ENCODE assay signal across 26 mouse cellular contexts in the genomic region with DNA sequence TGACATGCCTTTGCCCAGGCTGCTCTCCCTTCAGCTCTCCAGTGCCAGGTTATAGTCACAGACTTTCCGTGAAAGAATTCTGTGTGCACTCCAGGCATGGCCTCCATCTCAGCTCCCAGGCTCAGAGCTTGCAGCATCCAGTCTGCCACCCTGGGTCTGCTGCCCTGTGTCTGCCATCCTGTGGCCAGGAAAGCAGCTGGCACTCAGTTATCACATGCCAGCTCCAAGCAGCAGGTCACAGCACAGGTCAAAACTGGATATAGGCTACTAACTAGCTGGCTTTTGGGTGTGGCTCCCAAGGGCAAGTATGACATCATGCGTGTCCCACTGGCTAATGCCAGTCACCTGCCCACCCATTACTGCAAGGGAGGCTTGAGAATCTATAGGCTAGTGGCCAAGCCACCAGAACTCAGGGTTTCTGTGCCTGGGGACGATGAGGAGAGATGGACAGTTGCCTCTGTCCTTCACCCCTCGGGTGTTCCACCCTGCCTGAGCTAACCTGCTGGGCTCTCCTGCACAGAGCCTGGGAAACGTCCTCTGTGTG. TPM values are rescaled to one million over a fixed set of nuclear protein-coding genes. Genes with fewer than 3 reads are reported as not detected.
A peak's percentile ranks its signal among the peaks of the same experiment; 100 is the strongest.
DNase-seq lines count a peak whose midpoint lies in the region; ATAC-seq and TF ChIP-seq lines count a peak whose summit lies in the region.
"Had no signal": no experiment of that assay in that cellular context is flagged by ENCODE, and none has a peak within 500 bp of the region (broad histone marks: within the 10 kb centered on the region; RNA-seq: fewer than 3 reads in every experiment).

No protein-coding gene starts in this region.

- H3K4me1 ChIP-seq in embryonic facial prominence, embryonic 13.5 days, result peaks cover 10% of the 10 kb centered on the region
- H3K4me1 ChIP-seq in embryonic facial prominence, embryonic 10.5 days, result peaks cover 12% of the 10 kb centered on the region; the same call in 1 of the 2 replicates
- H3K4me1 ChIP-seq in kidney, adult 2 months (ENCODE audit: control insufficient read depth, insufficient read depth, low read length), result no peaks in the 10 kb centered on the region
- no peaks in the 10 kb centered on the region for H3K4me1 ChIP-seq in forebrain, embryonic 12.5 days
- H3K4me1 ChIP-seq: embryonic facial prominence, embryonic 12.5 days had no signal

- no peak for TF ChIP-seq POLR2A in kidney, adult 2 months (IDR thresholded peaks at IDR 0.05; ENCODE audit: low read depth, low read length)

- DNase-seq in embryonic facial prominence, embryonic 10.5 days (ENCODE audit: low spot score), result no peak
- peak; percentile 5 for DNase-seq in kidney, adult 2 months
- no peak for DNase-seq in kidney, adult 9 months
- peak; percentile 41 for DNase-seq in 3T3-L1 (ENCODE audit: low read depth, low spot score)
- peak; percentile 48 for DNase-seq in brain, adult 2 months (ENCODE audit: low read depth, low spot score)
- DNase-seq in frontal cortex, postnatal 10 days (ENCODE audit: low spot score in 2 of 2), result no peak
- DNase-seq: adrenal gland, postnatal 14 days; cerebellum, adult 8-10 months; cerebellum, postnatal 14 days; embryo, embryonic 11 days; forebrain, postnatal 0 days; gastrocnemius, postnatal 10 days; heart, adult 18-20 months; heart, postnatal 10 days; heart, postnatal 4 days had no signal

- no peak overlapping the region for H3K4me3 ChIP-seq in embryonic facial prominence, embryonic 13.5 days
- H3K4me3 ChIP-seq in embryonic facial prominence, embryonic 10.5 days, result no peak overlapping the region
- no peak overlapping the region for H3K4me3 ChIP-seq in kidney, adult 2 months (ENCODE audit: insufficient read depth, low read depth, low read length)
- no peak overlapping the region for H3K4me3 ChIP-seq in forebrain, embryonic 12.5 days (replicated peaks)
- H3K4me3 ChIP-seq: embryonic facial prominence, embryonic 12.5 days; forebrain, embryonic 13.5 days; heart, embryonic 10.5 days; hindbrain, embryonic 13.5 days; intestine, embryonic 15.5 days had no signal

- H3K4me2 ChIP-seq in embryonic facial prominence, embryonic 13.5 days, result no peak overlapping the region
- H3K4me2 ChIP-seq in forebrain, embryonic 12.5 days, result no peak overlapping the region
- H3K4me2 ChIP-seq: embryonic facial prominence, embryonic 12.5 days; forebrain, embryonic 13.5 days; hindbrain, embryonic 13.5 days; intestine, embryonic 15.5 days had no signal

- ATAC-seq in embryonic facial prominence, embryonic 13.5 days (ENCODE audit: insufficient number of reproducible peaks, insufficient read depth, low FRiP score, low TSS enrichment, low read depth), result 0 out of 2 replicates have a peak, but pooled peaks have one; percentile 33
- ATAC-seq in forebrain, embryonic 12.5 days (ENCODE audit: low FRiP score), result no peak
- ATAC-seq: activated CD4-positive, CD25-positive, alpha-beta regulatory T cell, adult 4 months; CD4-positive, CD25-positive, alpha-beta regulatory T cell, adult 4 months; forebrain, embryonic 13.5 days; forebrain, postnatal 0 days; intestine, embryonic 15.5 days; Patski had no signal

- no peaks in the 10 kb centered on the region for H3K27me3 ChIP-seq in embryonic facial prominence, embryonic 13.5 days
- no peaks in the 10 kb centered on the region for H3K27me3 ChIP-seq in embryonic facial prominence, embryonic 10.5 days (replicated peaks; ENCODE audit: low read depth, poor library complexity, severe bottlenecking)
- H3K27me3 ChIP-seq in kidney, adult 2 months (replicated peaks; ENCODE audit: control insufficient read depth, insufficient read depth, low read length), result no peaks in the 10 kb centered on the region
- H3K27me3 ChIP-seq in forebrain, embryonic 12.5 days, result 0 out of 2 replicates have a peak, but pooled peaks cover 6% of the 10 kb centered on the region
- H3K27me3 ChIP-seq: embryonic facial prominence, embryonic 12.5 days; forebrain, embryonic 13.5 days; intestine, embryonic 15.5 days; Patski had no signal

- WGBS in embryonic facial prominence, embryonic 13.5 days, result 77% methylated on average over 5 of the region's 5 CpGs
- WGBS in embryonic facial prominence, embryonic 10.5 days, result 83% methylated on average over 5 of the region's 5 CpGs
- 76% methylated on average over 5 of the region's 5 CpGs for WGBS in kidney, adult 2 months
- WGBS in forebrain, embryonic 12.5 days, result 76% methylated on average over 5 of the region's 5 CpGs

- no peaks in the 10 kb centered on the region for H3K9me3 ChIP-seq in embryonic facial prominence, embryonic 13.5 days
- no peaks in the 10 kb centered on the region for H3K9me3 ChIP-seq in embryonic facial prominence, embryonic 10.5 days
- H3K9me3 ChIP-seq in forebrain, embryonic 12.5 days, result no peaks in the 10 kb centered on the region
- H3K9me3 ChIP-seq: embryonic facial prominence, embryonic 12.5 days; forebrain, embryonic 13.5 days; G1E; heart, embryonic 10.5 days; hindbrain, embryonic 13.5 days; intestine, embryonic 15.5 days had no signal

- no peaks in the 10 kb centered on the region for H3K36me3 ChIP-seq in embryonic facial prominence, embryonic 13.5 days
- no peaks in the 10 kb centered on the region for H3K36me3 ChIP-seq in embryonic facial prominence, embryonic 10.5 days (replicated peaks)
- H3K36me3 ChIP-seq in kidney, adult 2 months (ENCODE audit: control insufficient read depth, insufficient read depth, low read length), result no peaks in the 10 kb centered on the region
- no peaks in the 10 kb centered on the region for H3K36me3 ChIP-seq in forebrain, embryonic 12.5 days (replicated peaks)
- H3K36me3 ChIP-seq: embryonic facial prominence, embryonic 12.5 days; G1E; heart, embryonic 10.5 days; hindbrain, embryonic 13.5 days; intestine, embryonic 15.5 days had no signal

- H3K9ac ChIP-seq in embryonic facial prominence, embryonic 13.5 days, result no peak overlapping the region
- H3K9ac ChIP-seq in forebrain, embryonic 12.5 days, result no peak overlapping the region
- H3K9ac ChIP-seq: embryonic facial prominence, embryonic 12.5 days; forebrain, embryonic 13.5 days; forebrain, postnatal 0 days; hindbrain, embryonic 13.5 days; intestine, embryonic 15.5 days had no signal

- TF ChIP-seq CTCF in kidney, adult 2 months (conservative IDR thresholded peaks at IDR 0.05; ENCODE audit: insufficient read depth, insufficient read length, low read depth, low read length), result no peak

- no peak overlapping the region for H3K27ac ChIP-seq in embryonic facial prominence, embryonic 13.5 days
- H3K27ac ChIP-seq in embryonic facial prominence, embryonic 10.5 days (replicated peaks), result no peak overlapping the region
- H3K27ac ChIP-seq in kidney, adult 2 months (ENCODE audit: insufficient read depth, low read depth, low read length), result no peak overlapping the region
- no peak overlapping the region for H3K27ac ChIP-seq in forebrain, embryonic 12.5 days
- H3K27ac ChIP-seq: embryonic facial prominence, embryonic 12.5 days; forebrain, embryonic 13.5 days; heart, embryonic 10.5 days; hindbrain, embryonic 13.5 days; intestine, embryonic 15.5 days had no signal

RNA-seq across cellular contexts. Expression of a gene that starts 53.4 kb away (rescaled TPM):
- 17.0 and 23.9 TPM in 2 replicates for polyA plus RNA-seq in embryonic facial prominence, embryonic 13.5 days (2015; fragmentation: Nextera tagmentation; extraction: Ambion mirVana)
- 16.8 and 20.4 TPM in 2 replicates for polyA plus RNA-seq in embryonic facial prominence, embryonic 10.5 days (2016; fragmentation: Nextera tagmentation; extraction: Ambion mirVana)
- 32.5 and 33.5 TPM in 2 replicates for polyA plus RNA-seq in kidney, adult 2 months (2012; rRNA removed)
- polyA plus RNA-seq in forebrain, embryonic 12.5 days (2016; fragmentation: Nextera tagmentation; extraction: Ambion mirVana), result 79.8 and 81.5 TPM in 2 replicates
- polyA plus RNA-seq: CD4-positive, CD25-positive, alpha-beta regulatory T cell, adult 4 months had no signal

Comparison
In these comparisons a context has a peak if more than half of its experiments do, and no peak if none do; other contexts are left out.
1. DNase-seq: peak in kidney, adult 2 months (single experiment), 3T3-L1 (single experiment) and brain, adult 2 months (single experiment); none in embryonic facial prominence, embryonic 10.5 days (single experiment), kidney, adult 9 months (single experiment) and frontal cortex, postnatal 10 days (0 of 2).